Mouse (Mus musculus) small intestine, adult 2 months (tissue): ENCODE results near the gene Tle4. TPM values are rescaled to one million over a fixed set of nuclear protein-coding genes. Genes with fewer than 3 reads are reported as not detected.
A peak's percentile ranks its signal among the peaks of the same experiment; 100 is the strongest.
"Not testable (repeated sequence)": the region's sequence is repeated elsewhere in the genome, so short reads cannot be mapped to it uniquely, and the experiment has no call there.

Source experiments
- H3K27ac ChIP-seq: fragments of 200-500 bp; 2 replicates; pipeline ENCODE4 v1.5.1; 2012; ENCODE audit warnings: low read depth, low read length, control low read depth, inconsistent platforms; ENCODE audit not compliant: insufficient read depth
- H3K27me3 ChIP-seq: fragments of 200-500 bp; 2 replicates; pipeline ENCODE4 v1.6.1; 2012; ENCODE audit warnings: mild to moderate bottlenecking, moderate library complexity, low read length, inconsistent platforms; ENCODE audit not compliant: control insufficient read depth, insufficient read depth
- H3K36me3 ChIP-seq: fragments of 200-500 bp; 2 replicates; pipeline ENCODE4 v1.6.1; 2012; ENCODE audit warnings: mild to moderate bottlenecking, low read length, control low read depth, inconsistent platforms; ENCODE audit not compliant: control insufficient read depth, insufficient read depth
- H3K4me1 ChIP-seq: fragments of 200-500 bp; 2 replicates; pipeline ENCODE4 v1.6.1; 2012; ENCODE audit warnings: low read length, inconsistent platforms, mixed read lengths; ENCODE audit not compliant: control insufficient read depth, insufficient read depth, insufficient read length
- H3K4me3 ChIP-seq: fragments of 200-500 bp; 2 replicates; pipeline ENCODE4 v1.5.1; 2012; ENCODE audit warnings: low read depth, mild to moderate bottlenecking, control low read depth, inconsistent platforms, low read length, moderate library complexity
- CTCF ChIP-seq: fragments of 200-500 bp; IDR thresholded peaks from 2 replicates; pipeline ENCODE4 v1.5.1; 2012; ENCODE audit warnings: low read depth, mild to moderate bottlenecking, control low read depth, inconsistent platforms, low read length, moderate library complexity, mixed read lengths; ENCODE audit not compliant: insufficient replicate concordance, insufficient read length; ENCODE audit errors: extremely low read depth
- POLR2A ChIP-seq: fragments of 200-500 bp; IDR thresholded peaks from 2 replicates; pipeline ENCODE4 v1.6.1; 2012; ENCODE audit warnings: low read depth, mild to moderate bottlenecking, control low read depth, inconsistent platforms, low read length, moderate library complexity
- WGBS: fragments of 180-500 bp; shearing (Covaris S2); methylation state at CpG from one replicate; pipeline ENCODE4 v1.1.7; 2018; 5-methylcytosine and 5-hydroxymethylcytosine counted together
- polyA plus RNA-seq: library from polyadenylated mRNA; depleted of rRNA; stranded (reverse); fragments of >200 nt; gene quantifications from 2 replicates; pipeline ENCODE4 v1.2.3, GENCODE M21; 2012; rRNA removed

Gene Tle4
- 10.1 and 24.6 TPM in 2 replicates for polyA plus RNA-seq

GRCm38 (mm10) chr19:14597917-14598689 is at the start of gene Tle4:
Gene Tle4, minus strand, starts transcription at chr19:14598051.
- TF ChIP-seq POLR2A (peak; percentile 99), CTCF (no peak)
- Histone ChIP-seq H3K4me1 (peaks cover 8% of the 10 kb centered on the region; the same call in 1 of the 2 replicates), H3K36me3 (peaks cover 5% of the 10 kb centered on the region), H3K4me3 (peak within 1 kb of the TSS; percentile 92), H3K27ac (peak within 1 kb of the TSS; percentile 86), H3K27me3 (no peaks in the 10 kb centered on the region)
- WGBS: under 1% methylated on average over 71 of the region's 71 CpGs

- TF ChIP-seq CTCF (no peak), POLR2A (no peak)
- Histone ChIP-seq H3K27ac (no peak overlapping the region), H3K4me3 (no peak overlapping the region), H3K27me3 (no peaks in the 10 kb centered on the region), H3K4me1 (no peaks in the 10 kb centered on the region), H3K36me3 (no peaks in the 10 kb centered on the region)
- WGBS: 60% methylated on average over 2 of the region's 2 CpGs
Observed at GRCm38 (mm10) chr19:14645666-14646065, 47.8 kb upstream of the Tle4 start.

GRCm38 (mm10) chr19:14644756-14645155 is 46.9 kb upstream of the Tle4 start:
- TF ChIP-seq CTCF (no peak), POLR2A (no peak)
- Histone ChIP-seq H3K27me3 (no peaks in the 10 kb centered on the region), H3K36me3 (no peaks in the 10 kb centered on the region), H3K27ac (no peak overlapping the region), H3K4me3 (no peak overlapping the region), H3K4me1 (no peaks in the 10 kb centered on the region)
- WGBS: 75% methylated on average over 3 of the region's 3 CpGs

DNA sequence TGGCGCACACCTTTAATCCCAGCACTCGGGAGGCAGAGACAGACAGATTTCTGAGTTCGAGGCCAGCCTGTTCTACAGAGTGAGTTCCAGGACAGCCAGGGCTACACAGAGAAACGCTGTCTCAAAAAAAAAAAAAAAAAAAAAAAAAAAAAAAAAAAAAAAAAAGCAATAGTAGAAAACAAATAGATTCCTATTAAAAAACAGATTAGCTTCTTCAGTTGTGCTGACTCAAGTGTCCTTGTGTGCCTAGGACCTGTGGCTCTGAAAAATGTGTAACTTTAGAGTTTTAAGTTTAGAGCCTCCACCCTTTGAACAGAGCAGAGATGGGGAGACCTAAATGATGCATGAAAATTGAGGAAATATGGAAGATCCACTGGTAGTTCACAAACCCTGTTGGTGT is 45.2 kb upstream of the Tle4 start:
- not testable (repeated sequence) for H3K27me3 ChIP-seq
- WGBS: 88% methylated on average over 4 of the region's 4 CpGs

DNA sequence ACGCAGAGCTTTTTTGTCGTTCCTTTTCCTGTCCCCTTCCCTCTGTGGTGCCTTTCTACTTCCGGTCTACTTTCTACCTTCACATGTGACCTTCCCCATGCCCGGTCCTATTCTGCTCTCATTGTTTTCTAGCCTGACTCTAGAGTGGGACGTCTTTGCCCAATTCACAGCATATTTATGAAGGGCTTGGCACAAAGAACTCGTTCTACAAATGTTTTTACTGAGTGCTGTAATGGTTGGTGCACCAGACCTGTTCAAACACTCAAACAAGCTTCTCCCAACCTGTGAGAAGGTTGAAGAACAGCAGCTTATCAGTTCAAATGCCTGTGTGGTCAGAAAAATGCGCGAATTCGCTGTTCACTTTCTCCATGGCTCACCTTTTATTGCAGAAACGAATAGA is 44.8 kb upstream of the Tle4 start:
- Histone ChIP-seq H3K4me3 (no peak overlapping the region), H3K36me3 (no peaks in the 10 kb centered on the region), H3K27ac (no peak overlapping the region), H3K4me1 (no peaks in the 10 kb centered on the region), H3K27me3 (no peaks in the 10 kb centered on the region)
- TF ChIP-seq POLR2A: no peak
- TF ChIP-seq CTCF: no peak
- 64% methylated on average over 10 of the region's 10 CpGs for WGBS

More for the DNA sequence above, 45.2 kb upstream of the Tle4 start:
- H3K4me1 ChIP-seq, H3K4me3 ChIP-seq, H3K27ac ChIP-seq, H3K36me3 ChIP-seq: not testable (repeated sequence)

GRCm38 (mm10) chr19:14635213-14635928 is 37.5 kb upstream of the Tle4 start:
- no peaks in the 10 kb centered on the region for H3K36me3 ChIP-seq
- WGBS: 40% methylated on average over 10 of the region's 10 CpGs
- H3K27ac ChIP-seq: no peak overlapping the region
- H3K27me3 ChIP-seq: no peaks in the 10 kb centered on the region; the same call in 1 of the 2 replicates
- no peak for TF ChIP-seq CTCF
- no peak for TF ChIP-seq POLR2A
- H3K4me3 ChIP-seq: no peak overlapping the region
- H3K4me1 ChIP-seq: peaks cover 2% of the 10 kb centered on the region; the same call in 1 of the 2 replicates

GRCm38 (mm10) chr19:14623355-14623754 is 25.5 kb upstream of the Tle4 start:
- no peaks in the 10 kb centered on the region for H3K27me3 ChIP-seq
- 89% methylated on average over 4 of the region's 4 CpGs for WGBS
- no peaks in the 10 kb centered on the region for H3K36me3 ChIP-seq

More at GRCm38 (mm10) chr19:14623355-14623754, 25.5 kb upstream of the Tle4 start:
- Histone ChIP-seq H3K4me3 (no peak overlapping the region), H3K4me1 (no peaks in the 10 kb centered on the region), H3K27ac (no peak overlapping the region)
- TF ChIP-seq CTCF: no peak
- TF ChIP-seq POLR2A: no peak
